Mouse (Mus musculus): Measurements from ENCODE around the gene Etaa1.
"Not testable (repeated sequence)": the region's sequence is repeated elsewhere in the genome, so short reads cannot be mapped to it uniquely, and the experiment has no call there.

DNA sequence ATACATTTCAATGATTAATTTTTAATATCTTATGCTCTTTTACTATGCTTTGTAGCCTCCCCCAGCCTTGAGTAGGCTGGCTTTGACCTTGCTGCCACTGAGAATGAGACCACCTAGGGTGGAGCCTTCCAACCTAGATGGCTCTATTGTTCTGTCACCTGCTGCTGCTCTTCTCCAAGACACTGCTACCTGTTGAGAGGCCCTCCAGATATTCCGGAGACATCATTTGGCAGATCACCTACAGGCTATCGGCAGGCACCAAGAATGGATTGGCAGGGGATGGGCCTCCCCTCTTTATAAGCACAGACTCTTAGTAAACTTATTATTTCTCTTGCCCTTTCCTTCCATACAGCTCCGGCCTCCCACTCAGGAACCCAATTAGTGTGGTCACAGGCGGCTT is 52.7 kb downstream of the Etaa1 start:
- TF ChIP-seq POLR2A (IDR thresholded peaks at IDR 0.05; ENCODE audit: extremely low read depth, insufficient read depth, low read length); CTCF (IDR thresholded peaks at IDR 0.05; ENCODE audit: low read depth, low read length): not testable (repeated sequence)
